Mouse (Mus musculus) urinary bladder, adult 2 months (tissue): ENCODE results near the gene Socs3. TPM values are rescaled to one million over a fixed set of nuclear protein-coding genes. Genes with fewer than 3 reads are reported as not detected.

ENCODE experiments used
- DNase-seq: peaks from one replicate; pipeline ENCODE4 v3.0.0; 2022; ENCODE audit warnings: low spot score
- polyA plus RNA-seq: library from polyadenylated mRNA; depleted of rRNA; stranded (reverse); fragments of >200 nt; gene quantifications from 2 replicates; pipeline ENCODE4 v1.2.3, GENCODE M21; 2012; rRNA removed

The Socs3 gene
- polyA plus RNA-seq, 1 experiment = 9.8 TPM

DNA sequence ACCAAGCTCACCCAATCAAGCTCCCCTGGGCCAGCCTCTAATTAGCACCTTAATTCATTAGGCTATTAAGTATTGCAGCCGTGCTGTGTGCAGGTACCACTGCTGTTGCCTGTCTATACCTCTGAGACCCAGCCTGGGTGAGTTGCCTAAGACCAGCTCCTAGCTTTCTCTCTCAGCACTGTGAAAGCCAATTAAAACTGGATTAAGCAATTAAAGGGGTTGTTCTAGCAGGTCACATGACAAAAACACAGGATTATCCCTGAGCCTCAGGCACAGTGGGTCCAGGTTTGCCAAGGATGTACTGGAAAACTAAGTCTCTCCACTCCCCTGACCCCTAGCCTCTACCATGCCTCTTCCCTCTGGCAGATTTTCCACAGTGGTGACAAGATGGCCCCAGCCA, 44.3 kb downstream of the Socs3 start:
- no peak for DNase-seq

DNA sequence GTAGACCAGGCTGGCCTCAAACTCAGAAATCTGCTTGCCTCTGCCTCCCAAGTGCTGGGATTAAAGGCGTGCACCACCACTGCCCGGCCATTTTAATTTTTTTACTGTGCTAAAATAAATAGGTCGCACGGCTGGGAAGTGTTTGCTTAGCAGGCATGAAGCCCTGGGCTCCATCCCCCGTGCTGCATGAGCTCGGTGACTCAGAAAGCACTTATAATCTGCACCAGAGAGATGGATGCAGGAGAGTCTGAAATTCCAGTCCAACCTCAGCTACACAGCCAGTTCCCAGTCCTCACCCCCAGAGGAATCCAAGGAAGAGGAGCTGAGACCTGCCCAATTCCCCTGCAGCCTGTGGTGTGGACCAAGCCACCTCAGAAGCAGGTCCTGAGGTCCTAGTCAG, 45.4 kb downstream of the Socs3 start:
- no peak for DNase-seq

DNA sequence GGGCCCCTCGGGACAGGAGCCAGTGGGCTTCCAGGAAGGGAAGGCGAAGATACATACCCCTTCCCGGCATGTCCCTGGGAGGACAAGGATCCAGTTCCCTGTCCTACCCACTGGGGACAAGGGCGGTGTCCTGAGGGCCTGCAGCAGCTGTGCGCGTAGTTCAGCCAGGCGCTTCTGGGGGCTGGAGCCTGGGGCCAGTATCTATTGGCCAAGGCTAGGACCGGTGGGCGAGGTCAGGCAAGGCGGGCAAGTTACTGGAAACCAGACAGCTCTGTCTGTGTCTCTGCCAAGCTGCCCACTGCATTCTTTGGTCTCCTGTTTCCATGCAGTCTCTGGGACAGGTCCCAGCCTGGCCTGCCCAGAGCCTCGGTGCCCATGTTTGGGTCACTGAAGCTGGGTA, 46.6 kb downstream of the Socs3 start:
- DNase-seq = no peak

DNA sequence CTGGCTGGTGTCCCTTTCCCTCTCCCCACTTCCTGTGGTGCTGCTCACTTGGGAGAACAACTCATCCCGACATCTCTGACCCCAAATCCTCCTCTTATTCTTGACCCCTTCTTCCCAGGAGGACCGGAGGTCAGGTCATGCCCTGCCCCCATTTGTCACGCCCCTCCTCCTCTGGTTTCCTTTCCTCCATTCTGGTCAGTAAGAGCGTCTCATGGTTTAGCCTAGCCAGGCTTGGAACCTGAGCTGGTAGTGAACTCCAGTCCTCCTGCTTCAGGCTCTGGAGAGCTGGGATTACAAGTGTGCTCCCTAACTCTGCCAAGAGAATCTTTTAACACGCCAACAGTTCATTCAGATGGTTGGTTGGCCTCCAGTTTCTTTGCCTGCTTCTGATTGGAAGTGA, 50.6 kb downstream of the Socs3 start:
- no peak for DNase-seq

DNA sequence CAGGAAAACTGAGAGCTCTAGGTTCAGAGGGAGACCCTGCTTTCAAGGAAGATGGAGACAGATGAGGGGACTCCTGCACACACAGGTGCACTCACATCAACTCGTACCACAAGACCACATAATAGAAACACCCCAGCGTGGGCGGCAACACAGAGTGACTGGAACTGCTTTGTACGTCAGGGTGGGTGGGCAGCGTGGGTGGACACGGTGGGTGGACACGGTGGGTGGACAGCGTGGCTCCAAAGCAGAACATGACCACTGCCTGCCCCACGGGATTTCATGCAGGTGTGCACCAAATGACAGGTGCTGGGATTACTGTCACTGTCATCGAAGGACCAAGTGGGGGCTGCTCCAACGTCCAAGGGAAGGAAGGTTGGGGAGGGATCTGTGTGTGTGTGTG, 51.3 kb downstream of the Socs3 start:
- no peak for DNase-seq

Other genes with a start within 250 kb of the Socs3 start
- 3.1 and 3.4 TPM in 2 replicates for gene Tmc8, start 188.0 kb downstream of the Socs3 start, polyA plus RNA-seq
- gene Tmc6, start 187.8 kb downstream of the Socs3 start, polyA plus RNA-seq = 48.2 and 55.4 TPM in 2 replicates
- gene 6030468B19Rik, start 172.4 kb downstream of the Socs3 start, polyA plus RNA-seq = 0.06 TPM in 1 of 2 replicates, not detected in the other
- gene Gm20708, start 160.4 kb downstream of the Socs3 start, polyA plus RNA-seq = 0.22 TPM in 1 of 2 replicates, not detected in the other
- gene Syngr2, start 160.4 kb downstream of the Socs3 start, polyA plus RNA-seq = 90.0 and 106 TPM in 2 replicates
- 11.8 and 13.1 TPM in 2 replicates for gene Afmid, start 144.1 kb downstream of the Socs3 start, polyA plus RNA-seq
- gene Tk1, start 144.0 kb downstream of the Socs3 start, polyA plus RNA-seq = 6.5 and 8.8 TPM in 2 replicates
- gene Birc5, start 120.8 kb downstream of the Socs3 start, polyA plus RNA-seq = 3.3 and 4.3 TPM in 2 replicates
- not detected in 2 replicates for gene Tmem235, start 109.3 kb downstream of the Socs3 start, polyA plus RNA-seq
- 13.7 and 16.3 TPM in 2 replicates for gene Tha1, start 96.6 kb downstream of the Socs3 start, polyA plus RNA-seq
- 24.6 and 31.2 TPM in 2 replicates for gene Pgs1, start 16.2 kb upstream of the Socs3 start, polyA plus RNA-seq
- gene Dnah17, start 160.6 kb upstream of the Socs3 start, polyA plus RNA-seq = 0.01 and 0.06 TPM in 2 replicates